Mouse (Mus musculus) limb, embryonic 13.5 days (tissue): ENCODE measurements around the gene Tysnd1. TPM values are rescaled to one million over a fixed set of nuclear protein-coding genes. Genes with fewer than 3 reads are reported as not detected.

Experiments
- ATAC-seq: fragments of 200-750 bp; cut with Nextera tagmentation; 2 replicates; pipeline ENCODE4 v1.8.0; 2017; ENCODE audit warnings: low read depth, moderate number of reproducible peaks, moderate TSS enrichment; ENCODE audit not compliant: low FRiP score
- H3K27ac ChIP-seq: fragments of 300-500 bp; sonication (generic); 2 replicates; pipeline ENCODE4 v1.5.1; 2015; ENCODE audit warnings: inconsistent platforms, mild to moderate bottlenecking, moderate library complexity
- H3K27me3 ChIP-seq: fragments of 300-500 bp; sonication (generic); 2 replicates; pipeline ENCODE4 v1.6.1; 2015; ENCODE audit warnings: mild to moderate bottlenecking, inconsistent platforms
- H3K36me3 ChIP-seq: fragments of 300-500 bp; sonication (generic); 2 replicates; pipeline ENCODE4 v1.6.1; 2015; ENCODE audit warnings: inconsistent platforms, mild to moderate bottlenecking, moderate library complexity
- H3K4me1 ChIP-seq: fragments of 300-500 bp; sonication (generic); 2 replicates; pipeline ENCODE4 v1.6.1; 2015; ENCODE audit warnings: inconsistent platforms
- H3K4me2 ChIP-seq: fragments of 300-500 bp; sonication (generic); replicated peaks from 2 replicates; pipeline ENCODE4 v1.6.1; 2015; ENCODE audit warnings: inconsistent platforms, mild to moderate bottlenecking, moderate library complexity
- H3K4me3 ChIP-seq: fragments of 300-500 bp; sonication (generic); 2 replicates; pipeline ENCODE4 v1.5.1; 2015; ENCODE audit warnings: moderate library complexity, mild to moderate bottlenecking, inconsistent platforms
- H3K9ac ChIP-seq: fragments of 300-500 bp; sonication (generic); 2 replicates; pipeline ENCODE4 v1.6.1; 2015; ENCODE audit warnings: mild to moderate bottlenecking, inconsistent platforms
- H3K9me3 ChIP-seq: fragments of 300-500 bp; sonication (generic); 2 replicates; pipeline ENCODE4 v1.6.1; 2016; ENCODE audit warnings: inconsistent platforms
- WGBS: fragments of 180-500 bp; shearing (Covaris S2); methylation state at CpG from one replicate; pipeline ENCODE4 v1.1.7; 2015; 5-methylcytosine and 5-hydroxymethylcytosine counted together
- polyA plus RNA-seq: library from polyadenylated mRNA; unstranded; fragments of >200 nt; fragmentation: Nextera tagmentation; extraction: Ambion mirVana; gene quantifications from 2 replicates; pipeline ENCODE4 v1.2.1, GENCODE M21; 2015

Gene Tysnd1
- 29.1 and 30.9 TPM in 2 replicates for polyA plus RNA-seq

GRCm38 (mm10) chr10:61694870-61695670 lies at the start of gene Tysnd1:
TSS of gene Tysnd1 (plus strand) at chr10:61695514.
- Histone ChIP-seq H3K9me3 (no peaks in the 10 kb centered on the region), H3K27ac (no peak within 1 kb of the TSS; the same call in 1 of the 2 replicates), H3K9ac (peak within 1 kb of the TSS; percentile 91), H3K36me3 (peaks cover 56% of the 10 kb centered on the region), H3K4me1 (peaks cover 17% of the 10 kb centered on the region), H3K4me2 (peak within 1 kb of the TSS; percentile 100), H3K27me3 (no peaks in the 10 kb centered on the region), H3K4me3 (peak within 1 kb of the TSS; percentile 99)
- peak; percentile 98 for ATAC-seq
- under 1% methylated on average over 42 of the region's 42 CpGs for WGBS

GRCm38 (mm10) chr10:61646557-61646956 lies 48.8 kb upstream of the Tysnd1 start:
- Histone ChIP-seq H3K36me3 (no peaks in the 10 kb centered on the region), H3K9me3 (no peaks in the 10 kb centered on the region), H3K4me1 (peaks cover 21% of the 10 kb centered on the region), H3K4me3 (no peak overlapping the region), H3K9ac (no peak overlapping the region), H3K4me2 (no peak overlapping the region), H3K27me3 (no peaks in the 10 kb centered on the region), H3K27ac (no peak overlapping the region)
- 44% methylated on average over 7 of the region's 7 CpGs for WGBS
- ATAC-seq = no peak

GRCm38 (mm10) chr10:61647790-61648736 lies 47.3 kb upstream of the Tysnd1 start, which contains the start of gene Ppa1:
TSS of gene Ppa1 (plus strand) at chr10:61648552.
- ATAC-seq = peak; percentile 97
- Histone ChIP-seq H3K36me3 (peaks cover 7% of the 10 kb centered on the region), H3K4me2 (peak within 1 kb of the TSS; percentile 94), H3K4me3 (peak within 1 kb of the TSS; percentile 86), H3K4me1 (peaks cover 21% of the 10 kb centered on the region), H3K27me3 (no peaks in the 10 kb centered on the region), H3K9me3 (no peaks in the 10 kb centered on the region), H3K9ac (peak within 1 kb of the TSS; percentile 87), H3K27ac (peak within 1 kb of the TSS; percentile 65)
- 4% methylated on average over 41 of the region's 50 CpGs for WGBS

GRCm38 (mm10) chr10:61648737-61649645 lies 46.3 kb upstream of the Tysnd1 start:
- 1% methylated on average over 47 of the region's 49 CpGs for WGBS
- Histone ChIP-seq H3K4me3 (peak overlapping the region; percentile 86), H3K27me3 (no peaks in the 10 kb centered on the region), H3K27ac (peak overlapping the region; percentile 65), H3K4me2 (peak overlapping the region; percentile 94), H3K9ac (peak overlapping the region; percentile 87), H3K9me3 (no peaks in the 10 kb centered on the region), H3K4me1 (peaks cover 21% of the 10 kb centered on the region), H3K36me3 (peaks cover 17% of the 10 kb centered on the region)
- peak; percentile 70; the same call in 1 of the 2 replicates for ATAC-seq

GRCm38 (mm10) chr10:61654105-61654504 lies 41.2 kb upstream of the Tysnd1 start:
- no peak overlapping the region for H3K4me2 ChIP-seq
- no peaks in the 10 kb centered on the region for H3K9me3 ChIP-seq
- peaks cover 13% of the 10 kb centered on the region for H3K4me1 ChIP-seq
- H3K27ac ChIP-seq = no peak overlapping the region
- H3K36me3 ChIP-seq = peaks cover 30% of the 10 kb centered on the region
- ATAC-seq = no peak
- H3K27me3 ChIP-seq = no peaks in the 10 kb centered on the region
- WGBS = 93% methylated on average over 4 of the region's 4 CpGs
- no peak overlapping the region for H3K9ac ChIP-seq
- H3K4me3 ChIP-seq = no peak overlapping the region

- Histone ChIP-seq H3K27ac (no peak overlapping the region), H3K9ac (no peak overlapping the region), H3K4me3 (no peak overlapping the region), H3K4me2 (no peak overlapping the region), H3K9me3 (no peaks in the 10 kb centered on the region), H3K4me1 (peaks cover 7% of the 10 kb centered on the region; the same call in 1 of the 2 replicates), H3K27me3 (no peaks in the 10 kb centered on the region), H3K36me3 (peaks cover 36% of the 10 kb centered on the region)
- no peak for ATAC-seq
- 89% methylated on average over 7 of the region's 7 CpGs for WGBS
Observed at GRCm38 (mm10) chr10:61654691-61655090, 40.6 kb upstream of the Tysnd1 start.

GRCm38 (mm10) chr10:61655188-61655587 lies 40.1 kb upstream of the Tysnd1 start:
- Histone ChIP-seq H3K4me2 (no peak overlapping the region), H3K4me1 (peaks cover 7% of the 10 kb centered on the region; the same call in 1 of the 2 replicates), H3K27me3 (no peaks in the 10 kb centered on the region), H3K9me3 (no peaks in the 10 kb centered on the region), H3K36me3 (peaks cover 41% of the 10 kb centered on the region), H3K9ac (no peak overlapping the region), H3K4me3 (no peak overlapping the region), H3K27ac (no peak overlapping the region)
- WGBS = 74% methylated on average over 3 of the region's 3 CpGs
- no peak for ATAC-seq

- Histone ChIP-seq H3K36me3 (peaks cover 59% of the 10 kb centered on the region), H3K9me3 (no peaks in the 10 kb centered on the region), H3K4me1 (no peaks in the 10 kb centered on the region), H3K27me3 (no peaks in the 10 kb centered on the region), H3K4me3 (no peak overlapping the region), H3K9ac (no peak overlapping the region), H3K4me2 (no peak overlapping the region), H3K27ac (no peak overlapping the region)
- WGBS = 83% methylated on average over 18 of the region's 18 CpGs
- no peak for ATAC-seq
Observed at GRCm38 (mm10) chr10:61656928-61657882, 38.1 kb upstream of the Tysnd1 start.

GRCm38 (mm10) chr10:61657985-61658384 lies 37.3 kb upstream of the Tysnd1 start:
- H3K36me3 ChIP-seq = peaks cover 60% of the 10 kb centered on the region
- H3K4me3 ChIP-seq = no peak overlapping the region
- H3K4me2 ChIP-seq = no peak overlapping the region
- H3K27me3 ChIP-seq = no peaks in the 10 kb centered on the region
- no peaks in the 10 kb centered on the region for H3K4me1 ChIP-seq
- no peaks in the 10 kb centered on the region for H3K9me3 ChIP-seq
- no peak for ATAC-seq
- no peak overlapping the region for H3K27ac ChIP-seq
- 24% methylated on average over 4 of the region's 4 CpGs for WGBS
- H3K9ac ChIP-seq = no peak overlapping the region

GRCm38 (mm10) chr10:61661887-61662286 lies 33.4 kb upstream of the Tysnd1 start:
- 85% methylated on average over 8 of the region's 8 CpGs for WGBS
- H3K36me3 ChIP-seq = peaks cover 74% of the 10 kb centered on the region

More at GRCm38 (mm10) chr10:61661887-61662286, 33.4 kb upstream of the Tysnd1 start:
- no peak overlapping the region for H3K27ac ChIP-seq
- no peaks in the 10 kb centered on the region for H3K9me3 ChIP-seq
- H3K4me2 ChIP-seq = no peak overlapping the region
- no peaks in the 10 kb centered on the region for H3K4me1 ChIP-seq
- ATAC-seq = no peak
- H3K27me3 ChIP-seq = no peaks in the 10 kb centered on the region
- H3K9ac ChIP-seq = no peak overlapping the region
- no peak overlapping the region for H3K4me3 ChIP-seq
